Mouse (Mus musculus) E14TG2a.4 (cell line): ENCODE measurements at regions not wholly inside any gene's neighbourhood (a gene's known extent, or its start where the extent isn't known, plus 50 kb on each side); places are given as distances from the start of the nearest gene placed in this dataset.

Experiments
- CTCF ChIP-seq: conservative IDR thresholded peaks from 2 replicates; pipeline ENCODE4 v1.5.1; 2014; ENCODE audit warnings: low read length
- POU5F1 ChIP-seq: IDR thresholded peaks from 2 replicates; pipeline ENCODE4 v1.6.1; 2014; ENCODE audit warnings: low read length, borderline replicate concordance

DNA sequence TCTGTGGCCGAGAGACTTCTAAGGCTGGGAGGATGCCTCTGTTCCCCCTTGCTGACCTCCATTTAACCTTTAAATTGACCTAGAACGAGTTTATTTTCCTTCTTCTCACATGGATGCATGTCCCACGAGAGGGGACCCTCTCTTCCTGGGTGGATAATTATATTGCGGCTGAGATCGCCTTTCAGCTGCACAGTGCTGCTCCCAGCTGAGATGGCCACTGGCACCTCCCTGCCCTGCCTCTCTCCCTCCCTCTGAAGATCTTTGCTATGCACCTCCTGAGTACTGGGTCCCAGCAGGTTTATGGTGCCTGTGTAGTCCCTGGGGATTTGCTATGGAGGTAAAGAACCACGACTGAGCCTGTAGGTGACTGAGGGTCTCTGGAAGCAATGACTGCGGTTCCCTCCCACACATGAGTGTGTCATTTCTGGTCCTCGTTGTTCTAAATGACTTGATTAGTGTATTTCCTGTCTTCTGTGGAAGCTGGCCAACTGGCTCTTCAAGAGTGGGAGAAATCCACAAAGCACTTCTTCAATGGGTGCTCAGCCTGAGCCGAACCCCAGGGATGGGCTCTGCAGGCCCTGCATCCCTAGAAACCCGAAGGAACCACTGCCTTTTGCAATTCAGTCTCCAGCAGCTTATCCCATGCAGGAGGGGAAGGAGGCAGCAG, 275.9 kb downstream of the Tshz3 start:
- TF ChIP-seq POU5F1, result no peak
- no peak for TF ChIP-seq CTCF
